Mouse (Mus musculus): ENCODE measurements around the gene Anxa6.

DNA sequence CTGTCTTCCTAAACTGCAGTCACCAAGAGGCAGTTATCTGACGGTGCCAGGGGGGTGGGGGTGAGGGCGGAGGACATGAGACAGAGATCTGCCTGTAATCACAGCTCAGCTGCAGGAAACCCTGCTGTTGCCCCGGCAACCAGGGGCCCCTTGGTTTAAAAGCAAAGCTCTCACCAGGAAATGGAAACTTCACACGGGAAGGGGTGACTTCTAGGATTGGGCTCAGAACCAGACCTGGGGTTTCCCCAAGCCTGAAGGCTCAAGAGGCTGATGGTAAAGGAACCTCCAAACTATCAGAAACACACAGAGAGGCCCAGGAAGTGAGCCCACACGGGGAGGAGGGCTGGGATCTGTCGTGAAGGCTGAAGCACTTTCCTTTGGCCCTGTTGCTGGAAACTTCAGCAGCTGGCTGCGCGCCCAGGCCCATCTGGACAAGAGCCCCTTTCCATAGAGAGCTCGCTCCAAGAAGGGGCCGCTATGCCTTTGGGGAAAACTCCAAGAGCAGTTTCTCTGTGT, 10.1 kb downstream of the Anxa6 start:
- TF ChIP-seq POLR2AphosphoS2 (IDR thresholded peaks at IDR 0.05; ENCODE audit: insufficient read length, low read depth) (no peak), REST (IDR thresholded peaks at IDR 0.05; ENCODE audit: insufficient read depth, insufficient read length) (no peak), POLR2A (IDR thresholded peaks at IDR 0.05; ENCODE audit: insufficient read length, low read depth) (no peak), MYOG (IDR thresholded peaks at IDR 0.05; ENCODE audit: control insufficient read depth in 1 of 3, insufficient read depth in 1 of 3, insufficient read length in 2 of 3, low read depth in 2 of 3) (no peak), E2F4 (IDR thresholded peaks at IDR 0.05; ENCODE audit: insufficient read depth) (no peak), CEBPB (IDR thresholded peaks at IDR 0.05; ENCODE audit: insufficient read depth, poor library complexity, severe bottlenecking) (no peak)

Measured in myocyte (in vitro differentiated cells).